Mouse (Mus musculus) hindbrain, embryonic 10.5 days (tissue): ENCODE measurements around the gene Trat1. TPM values are rescaled to one million over a fixed set of nuclear protein-coding genes. Genes with fewer than 3 reads are reported as not detected.

Experiments used
- polyA plus RNA-seq: library from polyadenylated mRNA; unstranded; fragments of >200 nt; fragmentation: Nextera tagmentation; extraction: Ambion mirVana; gene quantifications from 2 replicates; pipeline ENCODE4 v1.2.1, GENCODE M21; 2016

Trat1 gene
- polyA plus RNA-seq, 1 experiment from 2014 or later, result not detected

Other genes with a start within 250 kb of the Trat1 start
- gene Retnlb, start 44.8 kb upstream of the Trat1 start, polyA plus RNA-seq, result not detected in 2 replicates
- not detected in 2 replicates for gene Retnla, start 70.5 kb upstream of the Trat1 start, polyA plus RNA-seq
- gene Retnlg, start 100.6 kb upstream of the Trat1 start, polyA plus RNA-seq, result not detected in 2 replicates
- gene Dzip3, start 222.1 kb upstream of the Trat1 start, polyA plus RNA-seq, result 25.6 and 33.2 TPM in 2 replicates
- 32.7 and 43.2 TPM in 2 replicates for gene Cip2a, start 222.2 kb upstream of the Trat1 start, polyA plus RNA-seq